Mouse (Mus musculus) limb, embryonic 15.5 days (tissue): ENCODE measurements around the gene 1810049J17Rik. TPM values are rescaled to one million over a fixed set of nuclear protein-coding genes. Genes with fewer than 3 reads are reported as not detected.

ENCODE experiments used
- ATAC-seq: fragments of 200-750 bp; cut with Nextera tagmentation; 2 replicates; pipeline ENCODE4 v1.8.0; 2017; ENCODE audit warnings: low read depth, moderate TSS enrichment; ENCODE audit not compliant: insufficient number of reproducible peaks, low FRiP score, low TSS enrichment
- H3K27ac ChIP-seq: fragments of 300-500 bp; sonication (generic); 2 replicates; pipeline ENCODE4 v1.5.1; 2015; ENCODE audit warnings: moderate library complexity, mild to moderate bottlenecking, inconsistent platforms
- H3K27me3 ChIP-seq: fragments of 300-500 bp; sonication (generic); 2 replicates; pipeline ENCODE4 v1.6.1; 2015; ENCODE audit warnings: inconsistent platforms
- H3K36me3 ChIP-seq: fragments of 300-500 bp; sonication (generic); 2 replicates; pipeline ENCODE4 v1.6.1; 2015; ENCODE audit warnings: inconsistent platforms
- H3K4me1 ChIP-seq: fragments of 300-500 bp; sonication (generic); 2 replicates; pipeline ENCODE4 v1.6.1; 2015; ENCODE audit warnings: inconsistent platforms
- H3K4me2 ChIP-seq: fragments of 300-500 bp; sonication (generic); 2 replicates; pipeline ENCODE4 v1.6.1; 2015; ENCODE audit warnings: mild to moderate bottlenecking, inconsistent platforms
- H3K4me3 ChIP-seq: fragments of 300-500 bp; sonication (generic); 2 replicates; pipeline ENCODE4 v1.5.1; 2015; ENCODE audit warnings: mild to moderate bottlenecking, inconsistent platforms
- H3K9ac ChIP-seq: fragments of 300-500 bp; sonication (generic); 2 replicates; pipeline ENCODE4 v1.6.1; 2015; ENCODE audit warnings: inconsistent platforms
- H3K9me3 ChIP-seq: fragments of 300-500 bp; sonication (generic); 2 replicates; pipeline ENCODE4 v1.6.1; 2016; ENCODE audit warnings: inconsistent platforms
- WGBS: fragments of 180-500 bp; shearing (Covaris S2); methylation state at CpG from one replicate; pipeline ENCODE4 v1.1.7; 2015; 5-methylcytosine and 5-hydroxymethylcytosine counted together
- polyA plus RNA-seq: library from polyadenylated mRNA; unstranded; fragments of >200 nt; fragmentation: Nextera tagmentation; extraction: Ambion mirVana; gene quantifications from 2 replicates; pipeline ENCODE4 v1.2.1, GENCODE M21; 2015

1810049J17Rik gene
- polyA plus RNA-seq, 1 experiment from 2014 or later, result 0.59 TPM

- Histone ChIP-seq H3K4me1 (no peaks in the 10 kb centered on the region), H3K4me3 (no peak overlapping the region), H3K9me3 (no peaks in the 10 kb centered on the region), H3K27ac (no peak overlapping the region), H3K4me2 (no peak overlapping the region), H3K9ac (no peak overlapping the region), H3K27me3 (no peaks in the 10 kb centered on the region), H3K36me3 (no peaks in the 10 kb centered on the region)
- 78% methylated on average over 6 of the region's 6 CpGs for whole genome bisulfite sequencing
- no peak for ATAC-seq
Measured at GRCm38 (mm10) chr15:12301771-12302170, 19.9 kb downstream of the 1810049J17Rik start.

GRCm38 (mm10) chr15:12298231-12298737, 23.4 kb downstream of the 1810049J17Rik start:
- H3K27me3 ChIP-seq, result no peaks in the 10 kb centered on the region
- H3K27ac ChIP-seq, result no peak overlapping the region
- no peaks in the 10 kb centered on the region for H3K4me1 ChIP-seq
- WGBS, result 76% methylated on average over 7 of the region's 7 CpGs
- ATAC-seq, result no peak
- no peak overlapping the region for H3K4me2 ChIP-seq
- H3K4me3 ChIP-seq, result no peak overlapping the region
- H3K9ac ChIP-seq, result no peak overlapping the region
- no peaks in the 10 kb centered on the region for H3K9me3 ChIP-seq
- no peaks in the 10 kb centered on the region for H3K36me3 ChIP-seq

GRCm38 (mm10) chr15:12296228-12296627, 25.5 kb downstream of the 1810049J17Rik start:
- Histone ChIP-seq H3K27me3 (no peaks in the 10 kb centered on the region), H3K9ac (no peak overlapping the region), H3K36me3 (no peaks in the 10 kb centered on the region), H3K4me2 (no peak overlapping the region), H3K9me3 (no peaks in the 10 kb centered on the region), H3K27ac (no peak overlapping the region), H3K4me3 (no peak overlapping the region), H3K4me1 (no peaks in the 10 kb centered on the region)
- no peak for ATAC-seq
- 44% methylated on average over 2 of the region's 2 CpGs for WGBS

GRCm38 (mm10) chr15:12291757-12292156, 29.9 kb downstream of the 1810049J17Rik start:
- H3K27ac ChIP-seq, result no peak overlapping the region
- no peak overlapping the region for H3K9ac ChIP-seq
- H3K27me3 ChIP-seq, result no peaks in the 10 kb centered on the region
- no peaks in the 10 kb centered on the region for H3K4me1 ChIP-seq
- no peaks in the 10 kb centered on the region for H3K36me3 ChIP-seq
- H3K4me3 ChIP-seq, result no peak overlapping the region
- WGBS, result 85% methylated on average over 2 of the region's 2 CpGs
- H3K4me2 ChIP-seq, result no peak overlapping the region
- no peaks in the 10 kb centered on the region for H3K9me3 ChIP-seq
- ATAC-seq, result no peak

GRCm38 (mm10) chr15:12290330-12290729, 31.4 kb downstream of the 1810049J17Rik start:
- no peak for ATAC-seq
- no peak overlapping the region for H3K4me2 ChIP-seq
- H3K27me3 ChIP-seq, result no peaks in the 10 kb centered on the region
- H3K9me3 ChIP-seq, result no peaks in the 10 kb centered on the region
- H3K4me1 ChIP-seq, result no peaks in the 10 kb centered on the region
- no peaks in the 10 kb centered on the region for H3K36me3 ChIP-seq
- WGBS, result 75% methylated on average over 7 of the region's 7 CpGs
- H3K27ac ChIP-seq, result no peak overlapping the region
- no peak overlapping the region for H3K9ac ChIP-seq
- no peak overlapping the region for H3K4me3 ChIP-seq

- Histone ChIP-seq H3K27ac (peak overlapping the region; percentile 77), H3K4me3 (no peak overlapping the region), H3K4me2 (no peak overlapping the region), H3K4me1 (peaks cover 4% of the 10 kb centered on the region; the same call in 1 of the 2 replicates), H3K36me3 (no peaks in the 10 kb centered on the region), H3K9me3 (no peaks in the 10 kb centered on the region), H3K9ac (no peak overlapping the region), H3K27me3 (no peaks in the 10 kb centered on the region)
- 61% methylated on average over 5 of the region's 5 CpGs for WGBS
- no peak; the same call in 1 of the 2 replicates for ATAC-seq
Measured at GRCm38 (mm10) chr15:12285535-12285809, 36.2 kb downstream of the 1810049J17Rik start.

- Histone ChIP-seq H3K9me3 (no peaks in the 10 kb centered on the region), H3K36me3 (no peaks in the 10 kb centered on the region), H3K9ac (no peak overlapping the region), H3K4me3 (no peak overlapping the region), H3K27ac (peak overlapping the region; percentile 77), H3K4me1 (peaks cover 4% of the 10 kb centered on the region; the same call in 1 of the 2 replicates), H3K27me3 (no peaks in the 10 kb centered on the region), H3K4me2 (no peak overlapping the region)
- ATAC-seq, result peak; percentile 70
- 59% methylated on average over 6 of the region's 6 CpGs for WGBS
Measured at GRCm38 (mm10) chr15:12284794-12285534, 36.7 kb downstream of the 1810049J17Rik start.

GRCm38 (mm10) chr15:12279816-12280215, 41.9 kb downstream of the 1810049J17Rik start:
- peaks cover 4% of the 10 kb centered on the region; the same call in 1 of the 2 replicates for H3K4me1 ChIP-seq
- ATAC-seq, result no peak
- WGBS, result 90% methylated on average over 1 of the region's 1 CpGs
- H3K27ac ChIP-seq, result no peak overlapping the region
- H3K4me3 ChIP-seq, result no peak overlapping the region
- no peak overlapping the region for H3K9ac ChIP-seq
- H3K4me2 ChIP-seq, result no peak overlapping the region
- no peaks in the 10 kb centered on the region for H3K36me3 ChIP-seq
- no peaks in the 10 kb centered on the region for H3K9me3 ChIP-seq
- no peaks in the 10 kb centered on the region for H3K27me3 ChIP-seq

GRCm38 (mm10) chr15:12275091-12275623, 46.5 kb downstream of the 1810049J17Rik start:
- ATAC-seq, result no peak
- Histone ChIP-seq H3K9ac (no peak overlapping the region), H3K4me2 (no peak overlapping the region), H3K27ac (no peak overlapping the region), H3K9me3 (no peaks in the 10 kb centered on the region), H3K4me1 (no peaks in the 10 kb centered on the region), H3K36me3 (peaks cover 6% of the 10 kb centered on the region), H3K4me3 (no peak overlapping the region), H3K27me3 (no peaks in the 10 kb centered on the region)
- WGBS, result 83% methylated on average over 4 of the region's 4 CpGs

GRCm38 (mm10) chr15:12274053-12274769, 47.5 kb downstream of the 1810049J17Rik start:
- H3K36me3 ChIP-seq, result peaks cover 14% of the 10 kb centered on the region
- 54% methylated on average over 4 of the region's 4 CpGs for WGBS
- no peaks in the 10 kb centered on the region for H3K9me3 ChIP-seq
- H3K4me3 ChIP-seq, result no peak overlapping the region
- no peaks in the 10 kb centered on the region for H3K4me1 ChIP-seq
- no peak for ATAC-seq
- H3K4me2 ChIP-seq, result no peak overlapping the region
- H3K9ac ChIP-seq, result no peak overlapping the region
- no peak overlapping the region for H3K27ac ChIP-seq
- H3K27me3 ChIP-seq, result no peaks in the 10 kb centered on the region

GRCm38 (mm10) chr15:12273325-12274052, 48.2 kb downstream of the 1810049J17Rik start:
- WGBS, result 80% methylated on average over 12 of the region's 12 CpGs
- H3K36me3 ChIP-seq, result peaks cover 19% of the 10 kb centered on the region
- ATAC-seq, result no peak

More at GRCm38 (mm10) chr15:12273325-12274052, 48.2 kb downstream of the 1810049J17Rik start:
- Histone ChIP-seq H3K27me3 (no peaks in the 10 kb centered on the region), H3K4me3 (no peak overlapping the region), H3K4me1 (no peaks in the 10 kb centered on the region), H3K9me3 (no peaks in the 10 kb centered on the region), H3K4me2 (no peak overlapping the region), H3K9ac (no peak overlapping the region), H3K27ac (no peak overlapping the region)
